In the genomic region with DNA sequence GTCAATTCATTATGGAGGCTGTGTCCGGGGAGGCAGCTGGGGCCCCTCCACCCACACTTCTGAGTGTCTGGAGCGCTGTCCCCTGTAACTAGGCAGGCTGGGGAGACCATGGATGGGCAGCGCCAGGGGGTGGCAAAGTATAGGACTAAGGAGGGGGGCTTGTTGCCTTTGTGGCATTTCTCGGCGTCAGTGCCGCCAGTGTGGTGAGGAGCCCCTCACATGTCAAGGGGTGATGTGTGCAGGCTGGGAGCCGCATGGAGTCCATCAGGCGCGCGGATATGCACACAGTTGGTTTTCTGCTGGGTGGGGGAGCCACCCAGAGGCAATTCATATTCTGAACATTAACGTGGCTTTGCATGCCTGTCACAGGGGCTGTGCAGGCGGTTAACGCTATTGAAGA, we compare ENCODE assay signal across 22 mouse cellular contexts. TPM values are rescaled to one million over a fixed set of nuclear protein-coding genes. Genes with fewer than 3 reads are reported as not detected.
DNase-seq lines count a peak whose midpoint lies in the region; ATAC-seq and TF ChIP-seq lines count a peak whose summit lies in the region.
"Had no signal": no experiment of that assay in that cellular context is flagged by ENCODE, and none has a peak within 500 bp of the region (broad histone marks: within the 10 kb centered on the region; RNA-seq: fewer than 3 reads in every experiment).

No protein-coding gene starts in this region.

- WGBS in forebrain, embryonic 11.5 days, result 41% methylated on average over 13 of the region's 13 CpGs
- WGBS in forebrain, embryonic 10.5 days, result 56% methylated on average over 13 of the region's 13 CpGs
- 35% methylated on average over 13 of the region's 13 CpGs for WGBS in forebrain, embryonic 13.5 days
- WGBS in hindbrain, embryonic 14.5 days, result 25% methylated on average over 13 of the region's 13 CpGs
- 15% methylated on average over 13 of the region's 13 CpGs for WGBS in midbrain, postnatal 0 days

- peaks cover 3% of the 10 kb centered on the region; the same call in 1 of the 2 replicates for H3K27me3 ChIP-seq in forebrain, embryonic 11.5 days (ENCODE audit: control insufficient read depth, insufficient read depth, low read length)
- H3K27me3 ChIP-seq in forebrain, embryonic 10.5 days (ENCODE audit: poor library complexity, severe bottlenecking), result peaks cover 38% of the 10 kb centered on the region
- H3K27me3 ChIP-seq in forebrain, embryonic 13.5 days, result 0 out of 2 replicates have a peak, but pooled peaks cover 9% of the 10 kb centered on the region
- no peaks in the 10 kb centered on the region; the same call in 1 of the 2 replicates for H3K27me3 ChIP-seq in hindbrain, embryonic 14.5 days (ENCODE audit: control insufficient read depth, insufficient read depth, low read length)
- H3K27me3 ChIP-seq in midbrain, postnatal 0 days (ENCODE audit: insufficient read depth, low read length), result peaks cover 24% of the 10 kb centered on the region; the same call in 1 of the 2 replicates
- H3K27me3 ChIP-seq: CH12.LX had no signal

- no peak for TF ChIP-seq CTCF in midbrain, postnatal 0 days (IDR thresholded peaks at IDR 0.05)

- H3K9ac ChIP-seq in forebrain, embryonic 11.5 days (ENCODE audit: low read length), result no peak overlapping the region
- peak overlapping the region; percentile 34; the same call in 1 of the 2 replicates for H3K9ac ChIP-seq in forebrain, embryonic 13.5 days
- H3K9ac ChIP-seq in hindbrain, embryonic 14.5 days, result 0 out of 2 replicates have a peak overlapping the region, but pooled peaks have one; percentile 17
- no peak overlapping the region for H3K9ac ChIP-seq in midbrain, postnatal 0 days (replicated peaks; ENCODE audit: low read length, poor library complexity, severe bottlenecking)
- H3K9ac ChIP-seq: embryonic facial prominence, embryonic 13.5 days; intestine, embryonic 15.5 days; liver, postnatal 0 days had no signal

- peak; percentile 43; the same call in 1 of the 2 replicates for ATAC-seq in forebrain, embryonic 11.5 days (replicated peaks; ENCODE audit: low FRiP score)
- ATAC-seq in forebrain, embryonic 13.5 days, result 0 out of 2 replicates have a peak, but pooled peaks have one; percentile 26
- ATAC-seq in hindbrain, embryonic 14.5 days (ENCODE audit: low FRiP score), result peak; percentile 47; the same call in 1 of the 2 replicates
- no peak for ATAC-seq in midbrain, postnatal 0 days (ENCODE audit: low FRiP score)
- ATAC-seq: activated CD4-positive, CD25-positive, alpha-beta regulatory T cell, adult 4 months; intestine, embryonic 15.5 days; liver, postnatal 0 days had no signal

- intact Hi-C loops in left cerebral cortex, postnatal 36 days (cut with DNase I), result no loop called here

- peak overlapping the region; percentile 22; the same call in 1 of the 2 replicates for H3K4me2 ChIP-seq in forebrain, embryonic 11.5 days (ENCODE audit: low read depth, low read length, severe bottlenecking)
- peak overlapping the region; percentile 36 for H3K4me2 ChIP-seq in forebrain, embryonic 13.5 days
- H3K4me2 ChIP-seq in hindbrain, embryonic 14.5 days (replicated peaks), result peak overlapping the region; percentile 47
- H3K4me2 ChIP-seq in midbrain, postnatal 0 days (ENCODE audit: low read depth, low read length, poor library complexity, severe bottlenecking), result peak overlapping the region; percentile 35
- H3K4me2 ChIP-seq: embryonic facial prominence, embryonic 13.5 days; intestine, embryonic 15.5 days had no signal

- no peak overlapping the region for H3K27ac ChIP-seq in forebrain, embryonic 11.5 days (ENCODE audit: low read depth, low read length)
- no peak overlapping the region for H3K27ac ChIP-seq in forebrain, embryonic 10.5 days
- no peak overlapping the region for H3K27ac ChIP-seq in forebrain, embryonic 13.5 days
- no peak overlapping the region for H3K27ac ChIP-seq in hindbrain, embryonic 14.5 days
- H3K27ac ChIP-seq in midbrain, postnatal 0 days (ENCODE audit: low read depth, low read length), result no peak overlapping the region
- H3K27ac ChIP-seq: embryonic facial prominence, embryonic 13.5 days; intestine, embryonic 15.5 days had no signal

- no peaks in the 10 kb centered on the region for H3K4me1 ChIP-seq in forebrain, embryonic 11.5 days (replicated peaks; ENCODE audit: control insufficient read depth, insufficient read depth, low read length)
- H3K4me1 ChIP-seq in forebrain, embryonic 10.5 days, result peaks cover 15% of the 10 kb centered on the region
- H3K4me1 ChIP-seq in forebrain, embryonic 13.5 days, result peaks cover 8% of the 10 kb centered on the region
- H3K4me1 ChIP-seq in hindbrain, embryonic 14.5 days (replicated peaks; ENCODE audit: control insufficient read depth, insufficient read depth, low read length), result 0 out of 2 replicates have a peak, but pooled peaks cover 4% of the 10 kb centered on the region
- H3K4me1 ChIP-seq in midbrain, postnatal 0 days (ENCODE audit: insufficient read depth, low read length), result no peaks in the 10 kb centered on the region
- H3K4me1 ChIP-seq: embryonic facial prominence, embryonic 13.5 days; intestine, embryonic 15.5 days had no signal

- no peak overlapping the region for H3K4me3 ChIP-seq in forebrain, embryonic 11.5 days (ENCODE audit: low read depth, low read length)
- H3K4me3 ChIP-seq in forebrain, embryonic 10.5 days, result no peak overlapping the region
- no peak overlapping the region for H3K4me3 ChIP-seq in forebrain, embryonic 13.5 days
- peak overlapping the region; percentile 7; the same call in 1 of the 2 replicates for H3K4me3 ChIP-seq in hindbrain, embryonic 14.5 days (replicated peaks; ENCODE audit: low read length)
- H3K4me3 ChIP-seq in midbrain, postnatal 0 days (ENCODE audit: low read depth, low read length), result no peak overlapping the region
- H3K4me3 ChIP-seq: embryonic facial prominence, embryonic 13.5 days; intestine, embryonic 15.5 days had no signal

- DNase-seq in forebrain, embryonic 11.5 days (ENCODE audit: low spot score), result peak; percentile 46
- DNase-seq in forebrain, embryonic 10.5 days (ENCODE audit: extremely low spot score, low spot score), result no peak
- no peak for DNase-seq in hindbrain, embryonic 14.5 days (ENCODE audit: low spot score)
- peak; percentile 13 for DNase-seq in midbrain, postnatal 0 days (ENCODE audit: low spot score)
- no peak for DNase-seq in left cerebral cortex, postnatal 36 days (ENCODE audit: low spot score in 2 of 2)
- no peak for DNase-seq in urinary bladder, postnatal 36 days (ENCODE audit: low spot score in 2 of 2)
- no peak for DNase-seq in thymus, postnatal 14 days
- DNase-seq: heart, postnatal 14 days; kidney, postnatal 14 days; liver, postnatal 0 days; lung, postnatal 36 days; right cerebral cortex, postnatal 25 days had no signal

- no peaks in the 10 kb centered on the region for H3K9me3 ChIP-seq in forebrain, embryonic 11.5 days (ENCODE audit: control insufficient read depth, low read length)
- no peaks in the 10 kb centered on the region for H3K9me3 ChIP-seq in forebrain, embryonic 10.5 days
- H3K9me3 ChIP-seq in forebrain, embryonic 13.5 days (replicated peaks), result no peaks in the 10 kb centered on the region
- no peaks in the 10 kb centered on the region for H3K9me3 ChIP-seq in hindbrain, embryonic 14.5 days (ENCODE audit: control insufficient read depth, low read length)
- H3K9me3 ChIP-seq in midbrain, postnatal 0 days (ENCODE audit: low read length), result no peaks in the 10 kb centered on the region
- H3K9me3 ChIP-seq: embryonic facial prominence, embryonic 13.5 days; intestine, embryonic 15.5 days had no signal

- H3K36me3 ChIP-seq in forebrain, embryonic 11.5 days (ENCODE audit: control insufficient read depth, insufficient read depth, low read length), result no peaks in the 10 kb centered on the region
- no peaks in the 10 kb centered on the region for H3K36me3 ChIP-seq in forebrain, embryonic 10.5 days (replicated peaks)
- no peaks in the 10 kb centered on the region for H3K36me3 ChIP-seq in forebrain, embryonic 13.5 days (ENCODE audit: poor library complexity, severe bottlenecking)
- no peaks in the 10 kb centered on the region for H3K36me3 ChIP-seq in hindbrain, embryonic 14.5 days (replicated peaks; ENCODE audit: control insufficient read depth, insufficient read depth)
- no peaks in the 10 kb centered on the region for H3K36me3 ChIP-seq in midbrain, postnatal 0 days (ENCODE audit: insufficient read depth, low read length)
- H3K36me3 ChIP-seq: embryonic facial prominence, embryonic 13.5 days; intestine, embryonic 15.5 days had no signal

RNA-seq across cellular contexts. Expression of a gene that starts 35.8 kb away (rescaled TPM):
- not detected in 2 replicates for polyA plus RNA-seq in forebrain, embryonic 11.5 days (2014; fragmentation: Nextera tagmentation; extraction: Ambion mirVana)
- not detected in 2 replicates for polyA plus RNA-seq in forebrain, embryonic 10.5 days (2016; fragmentation: Nextera tagmentation; extraction: Ambion mirVana)
- polyA plus RNA-seq in forebrain, embryonic 13.5 days (2015; fragmentation: Nextera tagmentation; extraction: Ambion mirVana), result not detected in 2 replicates
- 0.18 TPM in 1 of 2 replicates, not detected in the other for polyA plus RNA-seq in hindbrain, embryonic 14.5 days (2014; fragmentation: Nextera tagmentation; extraction: Ambion mirVana)
- total RNA-seq in midbrain, postnatal 0 days (2014; rRNA removed), result 0.33 TPM in 1 of 2 replicates, not detected in the other
- not detected in 2 replicates for polyA plus RNA-seq in midbrain, postnatal 0 days (2015; fragmentation: Nextera tagmentation; extraction: Ambion mirVana)
- total RNA-seq in left cerebral cortex, postnatal 36 days (2021), result not detected
- total RNA-seq: adrenal gland, postnatal 4 days; CH12.LX; gastrocnemius, adult 8-10 months; heart, postnatal 14 days; monocyte, adult 5-6 weeks had no signal
- polyA plus RNA-seq: activated CD4-positive, CD25-positive, alpha-beta regulatory T cell, adult 4 months; embryonic facial prominence, embryonic 13.5 days; intestine, embryonic 15.5 days; limb, embryonic 14.5 days; liver, postnatal 0 days; urinary bladder, adult 2 months had no signal

Comparison
In these comparisons a context has a peak if more than half of its experiments do, and no peak if none do; other contexts are left out.
1. DNase-seq: peak in forebrain, embryonic 11.5 days (single experiment) and midbrain, postnatal 0 days (single experiment); none in forebrain, embryonic 10.5 days (single experiment), hindbrain, embryonic 14.5 days (single experiment), left cerebral cortex, postnatal 36 days (0 of 2), urinary bladder, postnatal 36 days (0 of 2) and thymus, postnatal 14 days (single experiment).
2. H3K9ac ChIP-seq: peak in forebrain, embryonic 13.5 days (single experiment) and hindbrain, embryonic 14.5 days (single experiment); none in forebrain, embryonic 11.5 days (single experiment) and midbrain, postnatal 0 days (single experiment).
3. Peak in every context shown above with its lines, with median percentiles within 50 percentile points of each other: H3K4me2 ChIP-seq.